Mouse (Mus musculus): ENCODE data around the gene Gucd1.

- TF ChIP-seq POLR2A (IDR thresholded peaks at IDR 0.05; ENCODE audit: borderline replicate concordance, low read depth, low read length) (no peak), CTCF (IDR thresholded peaks at IDR 0.05; ENCODE audit: low read depth, low read length) (no peak)
These were observed 41.4 kb upstream of the Gucd1 start for GRCm38 (mm10) chr10:75559041-75559675.
